Mouse (Mus musculus) erythroblast, embryonic 14.5 days (primary cell): Measurements from ENCODE around the gene Sytl4.

Experiments used
- GATA1 ChIP-seq: IDR thresholded peaks from 2 replicates; pipeline ENCODE4 v1.6.1; 2012; ENCODE audit warnings: low read length, inconsistent platforms, mixed read lengths
- TAL1 ChIP-seq: IDR thresholded peaks from 3 replicates; pipeline ENCODE4 v1.6.1; 2012; ENCODE audit warnings: low read length, inconsistent platforms, mixed read lengths

DNA sequence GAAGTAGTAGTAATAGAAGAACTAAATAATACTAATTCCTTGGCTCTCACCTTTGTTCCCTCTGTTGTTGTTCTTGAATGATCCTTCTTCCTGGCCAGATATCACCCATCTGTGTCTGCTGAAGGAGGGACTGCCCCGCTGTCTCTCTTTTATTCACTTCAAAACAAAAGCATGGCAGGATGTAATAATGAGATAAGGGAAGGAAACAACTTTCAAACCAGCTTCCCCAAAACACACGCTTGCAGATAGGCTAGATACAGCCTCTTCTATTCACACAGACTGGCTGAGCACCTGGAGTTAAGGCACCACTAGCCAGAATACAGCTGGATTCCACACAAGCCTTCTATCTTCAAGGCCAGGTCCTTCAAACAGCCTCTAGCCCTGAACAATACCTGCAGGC, 21.0 kb downstream of the Sytl4 start:
- TF ChIP-seq GATA1 (no peak), TAL1 (no peak)
